Mouse (Mus musculus) hindbrain, embryonic 13.5 days (tissue): ENCODE measurements around the gene Acsm1. TPM values are rescaled to one million over a fixed set of nuclear protein-coding genes. Genes with fewer than 3 reads are reported as not detected.
A peak's percentile ranks its signal among the peaks of the same experiment; 100 is the strongest.

Source experiments
- ATAC-seq: fragments of 200-750 bp; cut with Nextera tagmentation; 2 replicates; pipeline ENCODE4 v1.8.0; 2017; ENCODE audit warnings: moderate TSS enrichment; ENCODE audit not compliant: low FRiP score
- H3K27ac ChIP-seq: fragments of 300-500 bp; sonication (generic); 2 replicates; pipeline ENCODE4 v1.5.1; 2015; ENCODE audit warnings: inconsistent platforms, mild to moderate bottlenecking, moderate library complexity
- H3K27me3 ChIP-seq: fragments of 300-500 bp; sonication (generic); 2 replicates; pipeline ENCODE4 v1.6.1; 2015; ENCODE audit warnings: mild to moderate bottlenecking, inconsistent platforms
- H3K36me3 ChIP-seq: fragments of 300-500 bp; sonication (generic); 2 replicates; pipeline ENCODE4 v1.6.1; 2015; ENCODE audit warnings: mild to moderate bottlenecking, inconsistent platforms
- H3K4me1 ChIP-seq: fragments of 300-500 bp; sonication (generic); replicated peaks from 2 replicates; pipeline ENCODE4 v1.6.1; 2015; ENCODE audit warnings: inconsistent platforms
- H3K4me2 ChIP-seq: fragments of 300-500 bp; sonication (generic); 2 replicates; pipeline ENCODE4 v1.6.1; 2015; ENCODE audit warnings: inconsistent platforms, mild to moderate bottlenecking, moderate library complexity
- H3K4me3 ChIP-seq: fragments of 300-500 bp; sonication (generic); 2 replicates; pipeline ENCODE4 v1.5.1; 2015; ENCODE audit warnings: mild to moderate bottlenecking, inconsistent platforms
- H3K9ac ChIP-seq: fragments of 300-500 bp; sonication (generic); 2 replicates; pipeline ENCODE4 v1.6.1; 2015; ENCODE audit warnings: mild to moderate bottlenecking, inconsistent platforms
- H3K9me3 ChIP-seq: fragments of 300-500 bp; sonication (generic); 2 replicates; pipeline ENCODE4 v1.6.1; 2016; ENCODE audit warnings: inconsistent platforms
- WGBS: fragments of 180-500 bp; shearing (Covaris S2); methylation state at CpG from one replicate; pipeline ENCODE4 v1.1.7; 2015; 5-methylcytosine and 5-hydroxymethylcytosine counted together
- polyA plus RNA-seq: library from polyadenylated mRNA; unstranded; fragments of >200 nt; fragmentation: Nextera tagmentation; extraction: Ambion mirVana; gene quantifications from 2 replicates; pipeline ENCODE4 v1.2.1, GENCODE M21; 2015

The Acsm1 gene
- polyA plus RNA-seq, 1 experiment from 2014 or later: not detected

DNA sequence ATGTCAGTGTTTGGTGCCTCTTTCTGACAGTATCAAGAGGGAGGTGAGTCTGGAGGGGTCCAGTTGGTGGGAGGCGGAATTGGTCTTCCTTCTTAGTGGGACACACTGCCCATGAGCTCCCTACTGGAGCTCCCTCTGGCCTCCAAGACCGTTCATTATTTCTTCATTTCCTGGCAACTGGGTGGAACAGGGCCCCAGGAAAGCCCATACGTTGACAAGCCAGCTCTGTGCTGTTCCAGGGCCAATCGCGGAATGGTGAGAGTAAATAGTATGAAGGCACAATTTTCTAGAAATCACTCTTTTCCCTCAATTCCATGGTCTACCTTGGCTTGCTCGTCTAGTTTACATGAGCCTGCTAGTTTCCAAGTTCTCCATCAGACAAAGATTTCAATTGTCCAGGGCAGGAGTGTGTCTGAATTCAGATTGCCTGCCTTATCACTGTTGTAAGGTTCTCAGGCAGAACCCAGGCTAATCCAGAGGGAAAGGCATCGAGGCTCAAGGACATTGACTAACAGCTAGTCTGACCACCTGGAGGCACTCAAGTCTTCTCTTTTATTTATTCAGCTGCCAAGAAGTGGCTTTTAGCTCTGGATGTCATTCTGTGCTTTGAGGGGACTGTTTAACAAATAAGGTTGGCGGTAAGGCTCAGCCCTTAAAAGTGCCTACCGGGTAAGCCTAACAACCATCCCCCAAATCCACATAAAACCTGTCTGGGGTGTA, 1.1 kb downstream of the Acsm1 start:
- Histone ChIP-seq H3K9ac (no peak overlapping the region), H3K4me2 (no peak overlapping the region), H3K27ac (no peak overlapping the region), H3K27me3 (no peaks in the 10 kb centered on the region), H3K9me3 (no peaks in the 10 kb centered on the region), H3K36me3 (no peaks in the 10 kb centered on the region), H3K4me1 (no peaks in the 10 kb centered on the region), H3K4me3 (no peak overlapping the region)
- 85% methylated on average over 9 of the region's 9 CpGs for WGBS
- ATAC-seq: no peak

DNA sequence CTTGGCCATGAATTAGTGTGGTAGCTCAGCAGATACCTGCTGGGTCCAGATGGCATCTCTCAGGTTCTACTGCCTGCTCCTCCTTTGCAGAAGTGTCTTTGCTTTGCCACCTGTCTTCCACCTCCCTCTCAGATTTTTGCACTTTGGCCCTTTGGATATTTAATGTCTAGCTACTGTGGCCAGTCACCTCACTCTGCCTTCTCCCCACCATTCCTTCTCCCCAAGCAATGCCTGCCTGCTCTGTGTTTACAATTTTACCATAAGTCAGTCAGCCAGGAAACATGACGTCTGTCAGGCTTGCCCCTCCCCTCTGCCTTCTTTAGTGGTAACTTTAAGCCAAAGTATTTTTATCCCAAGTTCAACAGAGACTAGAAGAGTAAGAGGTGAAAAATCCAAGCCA, 9.7 kb downstream of the Acsm1 start:
- Histone ChIP-seq H3K9ac (no peak overlapping the region), H3K9me3 (no peaks in the 10 kb centered on the region), H3K27ac (no peak overlapping the region), H3K4me1 (no peaks in the 10 kb centered on the region), H3K36me3 (no peaks in the 10 kb centered on the region), H3K27me3 (no peaks in the 10 kb centered on the region), H3K4me2 (no peak overlapping the region), H3K4me3 (no peak overlapping the region)
- no peak for ATAC-seq
- WGBS: 91% methylated on average over 1 of the region's 1 CpGs

DNA sequence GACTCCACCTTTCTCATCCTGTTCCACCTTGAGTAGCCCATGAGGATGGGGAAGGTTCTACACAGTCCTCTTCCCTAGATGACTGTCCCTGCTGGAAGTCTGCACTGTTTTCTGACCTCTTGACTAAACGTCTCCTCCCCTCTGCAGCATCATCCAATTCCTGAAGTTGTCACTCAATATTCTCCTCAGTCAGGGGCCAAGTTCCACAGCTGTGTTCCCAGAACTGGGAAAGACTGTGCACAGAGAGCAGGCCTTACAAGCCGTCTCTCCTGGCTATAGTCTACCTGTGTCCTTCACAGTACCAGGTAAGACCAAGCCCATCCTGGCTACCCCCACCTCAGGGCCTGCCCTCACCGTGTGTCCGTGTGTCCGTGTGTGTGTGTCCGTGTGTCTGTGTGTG, 10.8 kb downstream of the Acsm1 start:
- Histone ChIP-seq H3K27ac (no peak overlapping the region), H3K9ac (no peak overlapping the region), H3K4me2 (no peak overlapping the region), H3K4me3 (no peak overlapping the region), H3K27me3 (no peaks in the 10 kb centered on the region), H3K4me1 (no peaks in the 10 kb centered on the region), H3K36me3 (no peaks in the 10 kb centered on the region), H3K9me3 (no peaks in the 10 kb centered on the region)
- ATAC-seq: no peak
- 85% methylated on average over 6 of the region's 6 CpGs for WGBS

DNA sequence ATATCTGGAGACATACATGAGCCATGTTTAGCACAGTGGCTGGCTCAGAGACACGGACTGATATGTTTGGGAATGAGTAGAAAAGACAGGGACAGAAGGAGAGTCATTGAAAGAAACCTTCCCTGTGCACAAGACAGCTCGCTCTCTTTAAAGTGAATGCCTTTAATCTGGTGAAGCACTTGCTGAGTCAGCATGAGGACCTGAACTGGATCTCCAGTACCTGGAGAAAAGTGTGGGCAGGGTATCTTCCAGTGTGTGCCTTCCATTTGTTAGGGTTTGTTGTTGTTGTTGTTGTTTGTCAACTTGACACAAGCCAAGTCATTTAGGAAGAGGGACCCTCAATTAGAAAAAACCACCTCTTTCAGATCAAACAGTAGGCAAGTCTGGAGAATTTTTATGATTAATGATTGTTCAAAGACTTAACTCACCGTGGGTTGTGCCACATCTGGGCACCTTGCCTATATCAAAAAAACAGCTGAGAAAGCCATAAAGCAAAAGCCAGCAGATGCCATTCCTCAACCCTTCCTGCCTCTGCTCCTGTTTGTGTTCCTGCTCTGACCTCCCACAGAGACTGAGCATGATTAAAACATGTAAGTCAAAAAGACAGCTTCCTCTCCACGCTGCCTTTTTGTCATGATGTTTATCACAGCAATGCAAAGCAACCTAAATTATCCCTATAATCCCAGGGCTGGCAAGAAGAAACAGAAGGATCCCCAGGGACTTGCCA, 11.5 kb downstream of the Acsm1 start:
- no peaks in the 10 kb centered on the region for H3K36me3 ChIP-seq
- no peak overlapping the region for H3K4me3 ChIP-seq
- WGBS: 64% methylated on average over 4 of the region's 4 CpGs
- no peak overlapping the region for H3K27ac ChIP-seq
- H3K9me3 ChIP-seq: no peaks in the 10 kb centered on the region
- H3K4me1 ChIP-seq: no peaks in the 10 kb centered on the region
- no peak overlapping the region for H3K4me2 ChIP-seq
- ATAC-seq: no peak
- H3K9ac ChIP-seq: no peak overlapping the region
- no peaks in the 10 kb centered on the region for H3K27me3 ChIP-seq

DNA sequence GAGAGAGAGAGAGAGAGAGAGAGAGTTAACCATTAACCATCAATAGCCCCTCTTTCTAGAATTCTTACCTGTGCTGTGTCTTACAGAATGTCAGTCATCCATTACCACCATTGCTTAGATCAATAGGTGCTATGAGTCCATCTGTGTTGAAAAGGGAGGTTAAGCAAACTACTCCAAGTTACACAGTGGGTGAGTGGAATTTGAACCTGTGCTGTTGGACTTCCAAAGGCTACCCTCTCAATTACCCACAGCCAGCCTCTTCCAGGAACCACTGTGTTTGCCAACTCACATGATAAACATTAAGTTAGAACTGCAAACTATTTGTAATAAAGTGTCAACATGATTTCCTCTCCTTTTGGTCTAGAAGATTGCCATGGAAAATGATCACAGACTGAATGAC, 13.3 kb downstream of the Acsm1 start:
- no peak overlapping the region for H3K4me3 ChIP-seq
- no peaks in the 10 kb centered on the region for H3K27me3 ChIP-seq
- H3K4me2 ChIP-seq: no peak overlapping the region
- ATAC-seq: no peak
- H3K36me3 ChIP-seq: no peaks in the 10 kb centered on the region
- no peak overlapping the region for H3K9ac ChIP-seq
- H3K9me3 ChIP-seq: no peaks in the 10 kb centered on the region
- H3K4me1 ChIP-seq: no peaks in the 10 kb centered on the region
- H3K27ac ChIP-seq: no peak overlapping the region

DNA sequence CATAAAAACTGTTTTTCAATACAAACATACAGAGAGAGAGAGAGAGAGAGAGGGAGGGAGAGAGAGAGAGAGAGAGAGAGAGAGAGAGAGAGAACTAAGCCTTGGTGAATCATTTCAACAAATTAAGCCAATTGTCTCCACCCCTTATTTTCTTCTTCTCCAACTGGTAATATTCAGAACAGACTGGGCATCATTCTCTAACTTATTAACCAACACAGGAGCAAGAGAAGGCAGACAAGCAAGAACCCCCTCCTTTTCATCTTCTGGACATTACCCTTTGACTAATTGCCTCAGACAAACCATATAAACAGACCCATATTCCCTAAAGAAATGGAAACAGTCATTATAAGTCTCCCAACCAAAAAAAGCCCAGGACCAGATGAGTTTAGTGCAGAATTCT, 31.9 kb downstream of the Acsm1 start:
- Histone ChIP-seq H3K27me3 (no peaks in the 10 kb centered on the region), H3K36me3 (no peaks in the 10 kb centered on the region), H3K27ac (no peak overlapping the region), H3K9me3 (no peaks in the 10 kb centered on the region), H3K9ac (no peak overlapping the region), H3K4me1 (no peaks in the 10 kb centered on the region), H3K4me2 (no peak overlapping the region), H3K4me3 (no peak overlapping the region)
- no peak for ATAC-seq

DNA sequence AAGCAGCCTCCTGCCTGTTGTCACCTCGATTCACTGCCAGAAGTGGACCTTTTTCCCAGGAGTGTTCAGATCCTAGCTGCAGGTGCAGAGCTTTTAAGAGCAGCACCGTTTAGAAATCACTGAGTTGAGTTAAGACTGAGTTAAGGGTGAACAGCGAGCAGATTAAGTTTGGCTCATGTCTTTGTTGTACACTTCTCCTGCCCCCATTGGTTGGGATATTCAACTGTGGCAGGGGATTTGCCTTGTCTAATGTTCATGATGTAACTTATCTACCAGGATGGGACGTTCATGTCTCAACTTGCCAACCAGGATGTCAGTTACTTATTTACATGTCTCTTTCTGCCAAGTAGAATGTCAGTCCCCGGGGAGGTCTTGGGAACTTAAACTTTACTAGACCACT, 35.5 kb downstream of the Acsm1 start:
- Histone ChIP-seq H3K36me3 (no peaks in the 10 kb centered on the region), H3K27ac (no peak overlapping the region), H3K4me2 (no peak overlapping the region), H3K9ac (no peak overlapping the region), H3K4me3 (no peak overlapping the region), H3K9me3 (no peaks in the 10 kb centered on the region), H3K27me3 (no peaks in the 10 kb centered on the region), H3K4me1 (no peaks in the 10 kb centered on the region)
- WGBS: 86% methylated on average over 5 of the region's 5 CpGs
- ATAC-seq: no peak

DNA sequence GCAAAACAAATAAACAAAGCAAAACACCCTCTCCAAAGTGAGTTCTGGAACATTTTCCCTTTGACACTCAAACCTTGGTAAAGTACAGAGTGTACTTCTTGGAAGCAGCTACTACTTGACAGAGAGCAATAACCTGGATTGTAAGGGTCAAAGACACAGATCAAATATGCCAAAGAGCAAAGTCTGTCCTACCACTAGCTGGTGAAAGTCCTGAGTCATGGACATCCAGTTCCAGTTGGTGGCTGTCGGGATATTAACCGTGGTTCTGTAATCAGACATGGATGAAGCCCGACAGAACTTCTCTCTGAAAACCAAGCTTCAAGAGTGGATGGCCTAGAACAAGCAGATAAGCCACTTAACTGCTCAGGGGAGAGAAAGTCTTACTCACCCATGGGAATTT, 61.1 kb downstream of the Acsm1 start:
- H3K9ac ChIP-seq: no peak overlapping the region
- no peak overlapping the region for H3K4me2 ChIP-seq
- ATAC-seq: no peak
- H3K9me3 ChIP-seq: no peaks in the 10 kb centered on the region
- H3K4me3 ChIP-seq: no peak overlapping the region
- no peak overlapping the region for H3K27ac ChIP-seq
- no peaks in the 10 kb centered on the region for H3K4me1 ChIP-seq
- no peaks in the 10 kb centered on the region for H3K36me3 ChIP-seq
- no peaks in the 10 kb centered on the region for H3K27me3 ChIP-seq
- WGBS: 88% methylated on average over 3 of the region's 3 CpGs

DNA sequence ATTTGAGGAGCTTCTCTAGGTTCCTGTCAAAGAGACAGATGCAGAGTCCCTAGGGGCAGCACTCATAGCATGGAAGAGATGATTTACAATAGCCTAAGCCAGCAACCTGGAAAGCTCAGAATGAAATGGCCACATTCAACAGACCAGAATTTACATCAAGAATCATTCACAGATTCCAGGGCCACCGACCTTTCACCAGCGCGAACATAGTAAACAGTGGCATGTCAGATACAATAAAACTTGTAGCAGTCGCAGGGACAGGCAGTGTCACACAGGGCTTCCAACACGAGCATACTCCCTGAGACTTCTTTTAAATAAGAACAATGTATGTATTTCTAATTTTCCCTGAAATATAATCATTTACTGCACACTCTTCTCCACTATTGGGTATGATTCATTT, 63.6 kb downstream of the Acsm1 start:
- Histone ChIP-seq H3K4me1 (no peaks in the 10 kb centered on the region), H3K9ac (no peak overlapping the region), H3K36me3 (no peaks in the 10 kb centered on the region), H3K9me3 (no peaks in the 10 kb centered on the region), H3K4me2 (no peak overlapping the region), H3K4me3 (no peak overlapping the region), H3K27me3 (no peaks in the 10 kb centered on the region), H3K27ac (no peak overlapping the region)
- 70% methylated on average over 5 of the region's 5 CpGs for WGBS
- ATAC-seq: no peak

DNA sequence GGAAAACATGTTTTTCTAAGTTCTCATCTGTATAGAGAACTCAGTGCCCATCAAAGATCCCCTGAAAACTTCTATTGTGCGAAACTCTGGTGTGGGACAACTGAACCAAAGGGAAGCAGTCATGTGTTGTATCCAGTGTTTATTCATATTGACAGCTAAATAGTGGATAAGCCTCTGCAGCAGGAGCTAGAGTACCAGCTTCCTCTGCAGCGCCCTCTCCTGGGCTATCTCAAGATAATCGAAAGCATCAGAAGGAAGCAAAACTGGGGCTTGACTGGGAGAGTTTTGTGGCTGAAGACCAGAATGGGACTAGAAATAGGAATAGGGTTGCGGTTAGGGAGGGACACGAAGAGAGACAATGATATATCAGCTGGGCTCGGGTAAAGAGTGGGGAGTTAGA, 64.1 kb downstream of the Acsm1 start:
- Histone ChIP-seq H3K4me2 (no peak overlapping the region), H3K27me3 (no peaks in the 10 kb centered on the region), H3K4me1 (no peaks in the 10 kb centered on the region), H3K4me3 (no peak overlapping the region), H3K9ac (no peak overlapping the region), H3K9me3 (no peaks in the 10 kb centered on the region), H3K36me3 (no peaks in the 10 kb centered on the region), H3K27ac (no peak overlapping the region)
- 44% methylated on average over 6 of the region's 6 CpGs for WGBS
- ATAC-seq: no peak

DNA sequence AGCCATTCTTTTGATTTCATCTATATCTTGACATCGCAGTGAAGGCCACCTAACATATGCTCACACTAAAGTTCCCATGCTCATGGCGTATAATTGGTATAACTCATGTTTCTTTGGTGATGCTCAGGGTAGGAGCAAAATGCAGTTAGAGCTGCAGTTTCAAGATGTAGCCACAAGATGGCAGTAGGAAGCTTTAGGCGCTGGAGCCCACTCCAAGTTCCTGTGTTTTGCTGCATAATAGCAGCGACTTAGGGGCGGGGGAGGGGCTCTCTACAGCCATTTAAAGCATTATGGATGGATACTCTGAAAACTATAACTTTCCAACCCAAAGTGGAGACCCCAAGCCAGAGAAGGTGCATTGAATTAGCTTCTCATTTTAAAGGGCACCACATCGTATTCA, 66.6 kb downstream of the Acsm1 start:
- ATAC-seq: peak; percentile 54; the same call in 1 of the 2 replicates
- Histone ChIP-seq H3K36me3 (no peaks in the 10 kb centered on the region), H3K27ac (no peak overlapping the region), H3K4me2 (no peak overlapping the region), H3K4me3 (no peak overlapping the region), H3K27me3 (no peaks in the 10 kb centered on the region), H3K9me3 (no peaks in the 10 kb centered on the region), H3K9ac (no peak overlapping the region), H3K4me1 (no peaks in the 10 kb centered on the region)
- WGBS: 18% methylated on average over 6 of the region's 6 CpGs

DNA sequence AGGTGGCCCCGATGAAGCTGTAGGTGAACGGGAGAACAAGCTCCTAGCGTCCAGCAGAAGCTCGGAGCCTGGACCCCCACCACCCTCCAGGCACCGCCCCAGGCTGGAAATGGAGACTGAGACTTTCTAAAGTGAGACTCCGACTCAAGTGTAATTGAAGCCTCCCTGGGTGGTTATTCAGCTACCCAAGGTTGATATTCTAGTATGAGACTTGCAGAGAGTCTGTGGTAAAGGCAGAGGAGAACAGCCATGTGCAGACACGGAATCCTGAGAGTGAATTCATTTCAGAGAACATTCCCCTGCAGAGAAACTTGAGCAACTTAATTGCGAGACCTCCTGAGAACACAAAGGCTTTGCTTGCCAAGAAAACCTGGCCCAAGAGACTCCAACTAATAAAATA, 73.3 kb downstream of the Acsm1 start:
- Histone ChIP-seq H3K4me2 (no peak overlapping the region), H3K27me3 (no peaks in the 10 kb centered on the region), H3K9me3 (no peaks in the 10 kb centered on the region), H3K27ac (no peak overlapping the region), H3K4me1 (no peaks in the 10 kb centered on the region), H3K36me3 (no peaks in the 10 kb centered on the region), H3K9ac (no peak overlapping the region), H3K4me3 (no peak overlapping the region)
- WGBS: 77% methylated on average over 8 of the region's 8 CpGs
- no peak for ATAC-seq

DNA sequence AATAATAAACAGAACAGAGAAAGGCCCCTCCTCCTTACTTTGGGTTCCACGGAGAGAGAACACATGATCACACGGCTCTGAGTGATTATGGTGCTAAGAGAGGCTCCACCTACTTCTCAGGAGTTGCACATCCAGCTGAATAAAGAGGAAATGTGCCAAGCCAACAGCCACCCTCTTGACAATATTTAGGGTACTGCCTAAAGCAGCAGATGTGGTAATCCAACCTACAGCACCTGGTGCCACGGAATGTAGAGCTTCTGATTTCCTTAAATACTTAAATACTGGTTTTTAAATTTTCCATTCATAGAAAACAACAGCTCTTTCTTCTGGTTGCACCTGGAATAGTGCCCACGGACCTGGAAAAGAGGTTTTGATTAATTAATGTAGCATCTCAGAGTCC, 75.9 kb downstream of the Acsm1 start:
- H3K9ac ChIP-seq: no peak overlapping the region
- no peaks in the 10 kb centered on the region for H3K27me3 ChIP-seq
- no peak overlapping the region for H3K4me3 ChIP-seq
- H3K36me3 ChIP-seq: no peaks in the 10 kb centered on the region
- no peak overlapping the region for H3K27ac ChIP-seq
- no peak for ATAC-seq
- H3K9me3 ChIP-seq: no peaks in the 10 kb centered on the region
- no peaks in the 10 kb centered on the region for H3K4me1 ChIP-seq
- WGBS: 76% methylated on average over 4 of the region's 4 CpGs
- no peak overlapping the region for H3K4me2 ChIP-seq
